8 mouse cellular contexts compared by ENCODE assay signal in the genomic region with DNA sequence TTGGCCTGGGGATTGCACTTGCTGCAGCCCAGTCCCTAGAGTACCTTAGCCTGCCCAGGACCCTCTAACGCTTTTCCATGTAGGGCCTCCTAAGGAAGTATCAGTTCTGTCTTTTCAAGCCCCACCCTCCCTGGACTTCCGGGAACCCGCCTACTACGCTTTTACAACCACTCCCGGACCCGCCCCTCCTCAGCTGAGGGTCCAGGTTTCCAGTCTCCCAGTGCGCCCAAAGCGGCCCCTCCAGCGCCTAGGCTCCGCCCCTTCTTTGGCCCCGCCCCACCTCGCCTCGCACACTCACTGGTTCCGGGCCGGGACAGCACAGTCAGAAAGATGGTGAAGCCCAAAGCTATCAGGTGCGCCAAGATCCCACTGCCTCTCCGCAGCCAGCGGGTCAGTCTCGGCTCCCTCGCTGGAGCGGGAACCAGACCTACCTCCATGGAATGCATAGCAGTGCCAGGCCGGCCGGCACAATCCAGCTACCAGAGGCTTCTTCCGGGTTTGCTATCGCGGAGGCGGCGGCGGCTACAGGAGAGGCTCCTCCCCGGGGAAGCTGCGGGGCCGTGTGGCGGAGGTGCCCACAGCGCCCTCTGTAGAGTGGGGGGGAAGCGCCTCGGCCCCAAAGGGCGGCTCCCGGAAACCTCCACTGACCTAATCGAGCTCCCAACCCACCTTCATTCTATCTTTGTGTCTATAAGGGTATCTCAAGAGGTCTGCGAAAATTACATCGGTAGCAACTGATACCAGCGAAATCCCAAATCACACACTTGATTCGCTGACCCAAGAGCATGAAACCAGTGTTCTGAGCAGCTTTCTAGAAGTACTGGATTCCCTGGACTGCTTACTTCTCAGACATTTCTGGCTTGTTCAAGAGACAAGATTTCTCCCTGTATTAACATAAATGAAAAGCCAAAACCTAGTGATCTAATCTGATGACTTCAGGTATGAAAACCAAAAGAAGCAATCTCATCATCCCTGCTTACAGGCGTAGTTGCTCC. TPM values are rescaled to one million over a fixed set of nuclear protein-coding genes. Genes with fewer than 3 reads are reported as not detected.
DNase-seq lines count a peak whose midpoint lies in the region; ATAC-seq lines count a peak whose summit lies in the region.

Gene Cyb561d1 (minus strand): TSS at position 884 of the 995 bp plus-strand sequence.

- peak within 1 kb of the TSS; percentile 61 for H3K4me2 ChIP-seq in hindbrain, embryonic 13.5 days

- ATAC-seq in hindbrain, embryonic 13.5 days (ENCODE audit: low FRiP score), result peak; percentile 81

- no peaks in the 10 kb centered on the region for H3K9me3 ChIP-seq in hindbrain, embryonic 13.5 days

- 3% methylated on average over 43 of the region's 44 CpGs for WGBS in hindbrain, embryonic 13.5 days

- H3K27me3 ChIP-seq in hindbrain, embryonic 13.5 days, result no peaks in the 10 kb centered on the region

- H3K36me3 ChIP-seq in hindbrain, embryonic 13.5 days, result peaks cover 52% of the 10 kb centered on the region

- peak within 1 kb of the TSS; percentile 57 for H3K4me3 ChIP-seq in hindbrain, embryonic 13.5 days

- H3K27ac ChIP-seq in hindbrain, embryonic 13.5 days, result peak within 1 kb of the TSS; percentile 86

- H3K4me1 ChIP-seq in hindbrain, embryonic 13.5 days (replicated peaks), result peaks cover 65% of the 10 kb centered on the region

- peak within 1 kb of the TSS; percentile 77 for H3K9ac ChIP-seq in hindbrain, embryonic 13.5 days

- DNase-seq in T-cell, adult 2 months (ENCODE audit: low spot score), result peak; percentile 90
- DNase-seq in cerebellum, postnatal 25 days, result peak; percentile 91 to 92
- peak; percentile 80 to 84 for DNase-seq in frontal cortex, postnatal 25 days (ENCODE audit: low spot score in 2 of 2)
- DNase-seq in layer of hippocampus, postnatal 25 days (ENCODE audit: extremely low spot score in 1 of 2, low spot score in 1 of 2), result peak; percentile 76 to 88
- peak; percentile 96 for DNase-seq in lung, postnatal 14 days
- DNase-seq in ovary, postnatal 36 days (ENCODE audit: low spot score), result peak; percentile 96
- peak; percentile 98 to 99 for DNase-seq in thymus, postnatal 36 days

RNA-seq across cellular contexts. Expression of gene Cyb561d1, which starts in this region (rescaled TPM):
- polyA plus RNA-seq in hindbrain, embryonic 13.5 days (2015; fragmentation: Nextera tagmentation; extraction: Ambion mirVana), result 3.5 and 4.3 TPM in 2 replicates
- total RNA-seq in layer of hippocampus, postnatal 25 days (2021), result 10 to 100 TPM; 14.3 to 17.1 TPM

Comparison
In these comparisons a context has a peak if more than half of its experiments do, and no peak if none do; other contexts are left out.
1. Peak in every context shown above with its lines: DNase-seq, ATAC-seq, H3K4me3 ChIP-seq and H3K27ac ChIP-seq.